Mouse (Mus musculus): ENCODE measurements around the gene Spata17. TPM values are rescaled to one million over a fixed set of nuclear protein-coding genes. Genes with fewer than 3 reads are reported as not detected.

Gene Spata17
- total RNA-seq, 2 experiments from 2014 or later = 0.62 TPM; not detected in 1

GRCm38 (mm10) chr1:187008236-187008635, 207.0 kb downstream of the Spata17 start:
- DNase-seq (ENCODE audit: low spot score in 2 of 2) = no peak

- DNase-seq (ENCODE audit: low spot score in 2 of 2) = no peak
Observed at GRCm38 (mm10) chr1:187006227-187006925, 208.9 kb downstream of the Spata17 start.

DNA sequence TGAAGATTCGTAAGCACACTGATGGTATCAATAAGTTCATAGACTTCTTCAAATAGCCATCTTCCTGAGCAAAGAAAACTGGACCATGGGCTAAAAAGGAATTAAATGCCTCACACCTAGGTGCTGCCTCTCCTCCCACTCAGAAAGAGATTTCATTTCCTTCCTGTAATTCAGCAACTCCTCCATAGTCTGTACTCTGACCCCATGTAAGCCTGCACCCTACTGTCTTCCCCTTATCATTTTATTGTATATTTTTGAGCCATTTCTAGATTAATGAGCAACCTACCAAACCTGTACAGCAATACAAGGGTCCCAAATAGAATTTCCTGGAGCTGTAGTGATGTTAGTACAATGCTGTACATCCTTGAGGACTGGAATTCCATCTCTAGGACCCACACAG, 211.0 kb downstream of the Spata17 start:
- DNase-seq (ENCODE audit: low spot score in 2 of 2) = no peak

DNA sequence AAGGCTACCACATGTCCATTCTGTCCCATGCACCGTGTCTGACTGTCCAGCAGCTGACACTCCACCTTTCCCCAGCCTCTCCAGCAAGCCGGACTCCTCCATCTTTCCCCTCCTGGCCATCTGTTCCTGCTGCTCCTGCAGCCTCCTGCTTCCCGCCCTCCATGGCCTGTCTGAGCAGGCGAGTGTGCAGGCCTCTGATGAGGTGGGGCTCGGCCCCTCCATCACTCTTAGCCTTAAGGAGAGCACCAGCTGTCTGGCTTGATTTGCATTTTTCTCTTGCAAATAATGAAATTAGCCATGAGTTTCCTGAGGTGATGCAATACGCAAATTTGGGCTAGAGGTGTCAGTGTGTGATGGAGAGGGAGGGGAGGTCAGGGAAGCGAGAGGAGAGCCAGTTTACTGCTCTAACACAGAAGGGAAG, 211.8 kb downstream of the Spata17 start:
- DNase-seq (ENCODE audit: low spot score in 2 of 2) = no peak

DNA sequence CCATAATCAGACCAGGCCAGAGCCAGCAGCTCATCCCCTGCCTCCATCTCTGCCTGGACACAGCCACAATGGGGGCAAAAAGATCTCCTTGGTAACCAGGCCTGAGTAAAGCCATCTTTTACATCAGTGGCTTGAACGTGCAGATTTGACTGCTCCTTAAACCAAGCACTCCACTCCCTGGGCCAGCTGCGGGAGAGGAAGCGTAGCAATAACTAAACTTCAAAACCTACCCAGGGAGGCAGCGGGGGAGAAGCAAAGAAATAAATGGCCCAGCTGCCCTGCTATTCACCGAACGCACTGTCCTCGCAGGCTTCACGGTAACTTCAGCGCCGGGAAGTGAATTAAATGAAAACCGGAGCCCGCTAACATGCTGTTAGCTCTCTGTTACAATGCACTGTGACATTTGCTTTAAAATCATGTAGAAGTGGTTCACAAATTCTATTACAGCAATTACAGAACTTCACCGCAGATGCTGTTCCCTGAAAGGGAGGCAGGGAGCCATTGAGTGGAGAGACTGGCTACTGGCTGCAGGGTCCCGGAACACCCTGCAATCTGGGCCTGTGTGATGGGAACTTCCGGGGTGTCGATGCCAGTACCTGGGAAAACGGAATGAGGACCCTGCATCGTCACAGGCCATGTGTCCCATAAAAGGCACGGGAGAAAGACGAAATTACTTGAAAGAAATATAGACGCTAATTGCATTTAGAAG, 217.5 kb downstream of the Spata17 start:
- DNase-seq (ENCODE audit: low spot score in 2 of 2) = no peak

Other genes starting within 250 kb of the Spata17 start
- under 1 TPM in 1 of 2 experiments, not detected in 1; 0.08 TPM for gene D1Pas1, start 248.0 kb downstream of the Spata17 start, total RNA-seq (2021)
- gene Gpatch2, start within 50 bp of the Spata17 start, total RNA-seq (2021) = 10 to 100 TPM; 26.8 to 32.8 TPM

Measured in adrenal gland, postnatal 4 days (tissue).